Mouse (Mus musculus) lung, postnatal 0 days (tissue): Measurements from ENCODE around the gene Pdk2.

Experiments
- CTCF ChIP-seq: IDR thresholded peaks from 2 replicates; pipeline ENCODE4 v1.5.1; 2016; ENCODE audit warnings: antibody characterized with exemption, mild to moderate bottlenecking
- EP300 ChIP-seq: IDR thresholded peaks from 2 replicates; pipeline ENCODE4 v1.6.1; 2016; ENCODE audit warnings: antibody characterized with exemption, mild to moderate bottlenecking, control low read depth

- TF ChIP-seq CTCF (no peak), EP300 (no peak)
Observed at GRCm38 (mm10) chr11:94992480-94992753, 48.7 kb downstream of the Pdk2 start.
